Mouse (Mus musculus) heart, embryonic 15.5 days (tissue): Measurements from ENCODE around the gene Depdc1b. TPM values are rescaled to one million over a fixed set of nuclear protein-coding genes. Genes with fewer than 3 reads are reported as not detected.

Experiments
- ATAC-seq: fragments of 200-750 bp; cut with Nextera tagmentation; replicated peaks from 2 replicates; pipeline ENCODE4 v1.8.0; 2017; ENCODE audit warnings: low read depth, moderate TSS enrichment; ENCODE audit not compliant: insufficient number of reproducible peaks, insufficient read depth, low FRiP score
- H3K27ac ChIP-seq: fragments of 300-500 bp; sonication (generic); 2 replicates; pipeline ENCODE4 v1.5.1; 2015; ENCODE audit warnings: mild to moderate bottlenecking, inconsistent platforms
- H3K27me3 ChIP-seq: fragments of 300-500 bp; sonication (generic); 2 replicates; pipeline ENCODE4 v1.6.1; 2015; ENCODE audit warnings: inconsistent platforms
- H3K36me3 ChIP-seq: fragments of 300-500 bp; sonication (generic); 2 replicates; pipeline ENCODE4 v1.6.1; 2015; ENCODE audit warnings: mild to moderate bottlenecking, inconsistent platforms
- H3K4me1 ChIP-seq: fragments of 300-500 bp; sonication (generic); replicated peaks from 2 replicates; pipeline ENCODE4 v1.6.1; 2015; ENCODE audit warnings: inconsistent platforms
- H3K4me2 ChIP-seq: fragments of 300-500 bp; sonication (generic); 2 replicates; pipeline ENCODE4 v1.6.1; 2015; ENCODE audit warnings: inconsistent platforms, mild to moderate bottlenecking, moderate library complexity
- H3K4me3 ChIP-seq: fragments of 300-500 bp; sonication (generic); 2 replicates; pipeline ENCODE4 v1.5.1; 2015; ENCODE audit warnings: mild to moderate bottlenecking, inconsistent platforms
- H3K9ac ChIP-seq: fragments of 300-500 bp; sonication (generic); 2 replicates; pipeline ENCODE4 v1.6.1; 2015; ENCODE audit warnings: mild to moderate bottlenecking, inconsistent platforms
- H3K9me3 ChIP-seq: fragments of 300-500 bp; sonication (generic); replicated peaks from 2 replicates; pipeline ENCODE4 v1.6.1; 2016; ENCODE audit warnings: inconsistent platforms
- WGBS: fragments of 180-500 bp; shearing (Covaris S2); methylation state at CpG from one replicate; pipeline ENCODE4 v1.1.7; 2015; ENCODE audit warnings: mixed read lengths; 5-methylcytosine and 5-hydroxymethylcytosine counted together
- polyA plus RNA-seq: library from polyadenylated mRNA; unstranded; fragments of >200 nt; fragmentation: Nextera tagmentation; extraction: Ambion mirVana; gene quantifications from 2 replicates; pipeline ENCODE4 v1.2.1, GENCODE M21; 2015

The Depdc1b gene
- polyA plus RNA-seq = 3.2 and 6.0 TPM in 2 replicates

GRCm38 (mm10) chr13:108315702-108316486, at the start of gene Depdc1b:
Depdc1b (plus strand) TSS chr13:108316332.
- H3K9ac ChIP-seq = peak within 1 kb of the TSS; percentile 58
- no peaks in the 10 kb centered on the region for H3K36me3 ChIP-seq
- H3K27me3 ChIP-seq = peaks cover 63% of the 10 kb centered on the region
- under 1% methylated on average over 48 of the region's 48 CpGs for WGBS
- ATAC-seq = peak; percentile 96
- H3K4me3 ChIP-seq = peak within 1 kb of the TSS; percentile 61
- peak within 1 kb of the TSS; percentile 94 for H3K4me2 ChIP-seq
- H3K27ac ChIP-seq = peak within 1 kb of the TSS; percentile 73
- H3K4me1 ChIP-seq = peaks cover 14% of the 10 kb centered on the region
- no peaks in the 10 kb centered on the region for H3K9me3 ChIP-seq

- no peaks in the 10 kb centered on the region for H3K36me3 ChIP-seq
- no peak overlapping the region for H3K4me2 ChIP-seq
- H3K4me1 ChIP-seq = no peaks in the 10 kb centered on the region
- no peak for ATAC-seq
- H3K27me3 ChIP-seq = no peaks in the 10 kb centered on the region; the same call in 1 of the 2 replicates
- WGBS = 61% methylated on average over 9 of the region's 9 CpGs
- no peak overlapping the region for H3K9ac ChIP-seq
- H3K4me3 ChIP-seq = no peak overlapping the region
- no peaks in the 10 kb centered on the region for H3K9me3 ChIP-seq
- H3K27ac ChIP-seq = no peak overlapping the region
These were observed 48.1 kb upstream of the Depdc1b start for GRCm38 (mm10) chr13:108267841-108268634.

- no peak overlapping the region for H3K4me3 ChIP-seq
- H3K9me3 ChIP-seq = no peaks in the 10 kb centered on the region
- no peak overlapping the region for H3K4me2 ChIP-seq
- H3K27ac ChIP-seq = no peak overlapping the region
- no peak overlapping the region for H3K9ac ChIP-seq
- ATAC-seq = no peak
- WGBS = 48% methylated on average over 7 of the region's 7 CpGs
- 0 out of 2 replicates have a peak, but pooled peaks cover 3% of the 10 kb centered on the region for H3K4me1 ChIP-seq
- no peaks in the 10 kb centered on the region for H3K36me3 ChIP-seq
- no peaks in the 10 kb centered on the region; the same call in 1 of the 2 replicates for H3K27me3 ChIP-seq
These were observed 44.5 kb upstream of the Depdc1b start for GRCm38 (mm10) chr13:108271458-108272148.

- Histone ChIP-seq H3K36me3 (no peaks in the 10 kb centered on the region), H3K4me3 (no peak overlapping the region), H3K4me1 (0 out of 2 replicates have a peak, but pooled peaks cover 3% of the 10 kb centered on the region), H3K27me3 (no peaks in the 10 kb centered on the region; the same call in 1 of the 2 replicates), H3K9me3 (no peaks in the 10 kb centered on the region), H3K27ac (no peak overlapping the region), H3K9ac (no peak overlapping the region), H3K4me2 (no peak overlapping the region)
- no peak for ATAC-seq
- 61% methylated on average over 8 of the region's 8 CpGs for WGBS
These were observed 43.8 kb upstream of the Depdc1b start for GRCm38 (mm10) chr13:108272332-108272731.

- 52% methylated on average over 15 of the region's 15 CpGs for WGBS
- no peak overlapping the region for H3K4me2 ChIP-seq
- no peak for ATAC-seq
- H3K4me3 ChIP-seq = no peak overlapping the region
- H3K9ac ChIP-seq = no peak overlapping the region
- no peak overlapping the region for H3K27ac ChIP-seq
- H3K4me1 ChIP-seq = 0 out of 2 replicates have a peak, but pooled peaks cover 3% of the 10 kb centered on the region
- no peaks in the 10 kb centered on the region for H3K9me3 ChIP-seq
- no peaks in the 10 kb centered on the region; the same call in 1 of the 2 replicates for H3K27me3 ChIP-seq
- H3K36me3 ChIP-seq = no peaks in the 10 kb centered on the region
These were observed 43.1 kb upstream of the Depdc1b start for GRCm38 (mm10) chr13:108273034-108273433.

- H3K4me2 ChIP-seq = no peak overlapping the region
- 0 out of 2 replicates have a peak, but pooled peaks cover 3% of the 10 kb centered on the region for H3K4me1 ChIP-seq
- H3K4me3 ChIP-seq = no peak overlapping the region
- WGBS = 46% methylated on average over 5 of the region's 5 CpGs
- H3K9ac ChIP-seq = no peak overlapping the region
- no peaks in the 10 kb centered on the region for H3K9me3 ChIP-seq
- ATAC-seq = no peak
- H3K27me3 ChIP-seq = no peaks in the 10 kb centered on the region
- no peaks in the 10 kb centered on the region for H3K36me3 ChIP-seq
- H3K27ac ChIP-seq = no peak overlapping the region
These were observed 42.7 kb upstream of the Depdc1b start for GRCm38 (mm10) chr13:108273456-108273855.

DNA sequence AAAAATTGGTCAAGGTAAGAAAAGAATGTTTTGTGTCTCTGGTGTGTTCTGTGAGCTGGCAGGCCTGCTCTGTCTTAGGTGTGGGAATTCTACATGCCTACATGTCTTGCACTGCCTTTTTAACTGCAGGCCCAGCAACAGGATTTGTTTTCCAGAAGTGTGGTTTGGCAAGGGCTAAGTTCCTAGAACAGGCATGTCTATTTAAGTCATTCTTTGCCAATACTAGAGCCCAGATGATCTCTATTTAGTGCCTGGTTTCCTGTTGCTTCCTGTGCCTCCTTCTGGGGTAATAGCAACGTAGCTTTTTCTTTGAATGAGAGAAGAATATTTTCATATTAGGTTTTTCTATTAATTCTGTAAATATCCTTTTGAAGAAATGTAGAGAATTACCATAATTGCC, 39.6 kb upstream of the Depdc1b start:
- H3K9ac ChIP-seq = no peak overlapping the region
- no peak overlapping the region for H3K4me2 ChIP-seq
- 0 out of 2 replicates have a peak, but pooled peaks cover 5% of the 10 kb centered on the region for H3K4me1 ChIP-seq
- whole genome bisulfite sequencing = 53% methylated on average over 1 of the region's 1 CpGs
- H3K27ac ChIP-seq = no peak overlapping the region
- no peaks in the 10 kb centered on the region for H3K9me3 ChIP-seq
- H3K27me3 ChIP-seq = 0 out of 2 replicates have a peak, but pooled peaks cover 4% of the 10 kb centered on the region
- ATAC-seq = no peak
- no peaks in the 10 kb centered on the region for H3K36me3 ChIP-seq
- H3K4me3 ChIP-seq = no peak overlapping the region

- H3K4me2 ChIP-seq = no peak overlapping the region
- 0 out of 2 replicates have a peak, but pooled peaks cover 8% of the 10 kb centered on the region for H3K27me3 ChIP-seq
- H3K27ac ChIP-seq = no peak overlapping the region
- 0 out of 2 replicates have a peak, but pooled peaks cover 5% of the 10 kb centered on the region for H3K4me1 ChIP-seq
- H3K9me3 ChIP-seq = no peaks in the 10 kb centered on the region
- no peak overlapping the region for H3K9ac ChIP-seq
- no peaks in the 10 kb centered on the region for H3K36me3 ChIP-seq
- WGBS = 86% methylated on average over 7 of the region's 7 CpGs
- no peak overlapping the region for H3K4me3 ChIP-seq
- ATAC-seq = no peak
These were observed 38.8 kb upstream of the Depdc1b start for GRCm38 (mm10) chr13:108277320-108277719.

- Histone ChIP-seq H3K36me3 (no peaks in the 10 kb centered on the region), H3K27ac (no peak overlapping the region), H3K4me3 (no peak overlapping the region), H3K9me3 (no peaks in the 10 kb centered on the region), H3K9ac (no peak overlapping the region), H3K27me3 (0 out of 2 replicates have a peak, but pooled peaks cover 8% of the 10 kb centered on the region), H3K4me1 (0 out of 2 replicates have a peak, but pooled peaks cover 3% of the 10 kb centered on the region), H3K4me2 (no peak overlapping the region)
- WGBS = 51% methylated on average over 6 of the region's 6 CpGs
- ATAC-seq = no peak
These were observed 37.5 kb upstream of the Depdc1b start for GRCm38 (mm10) chr13:108278592-108278991.

GRCm38 (mm10) chr13:108284312-108284711, 31.8 kb upstream of the Depdc1b start:
- 82% methylated on average over 2 of the region's 2 CpGs for WGBS
- Histone ChIP-seq H3K9me3 (no peaks in the 10 kb centered on the region), H3K9ac (no peak overlapping the region), H3K4me2 (no peak overlapping the region), H3K4me3 (no peak overlapping the region), H3K4me1 (no peaks in the 10 kb centered on the region), H3K36me3 (no peaks in the 10 kb centered on the region), H3K27ac (no peak overlapping the region), H3K27me3 (0 out of 2 replicates have a peak, but pooled peaks cover 8% of the 10 kb centered on the region)
- ATAC-seq = no peak

- WGBS = 46% methylated on average over 3 of the region's 3 CpGs
- Histone ChIP-seq H3K4me1 (no peaks in the 10 kb centered on the region), H3K4me3 (no peak overlapping the region), H3K4me2 (no peak overlapping the region), H3K9ac (no peak overlapping the region), H3K9me3 (no peaks in the 10 kb centered on the region), H3K27me3 (peaks cover 12% of the 10 kb centered on the region), H3K27ac (no peak overlapping the region), H3K36me3 (no peaks in the 10 kb centered on the region)
- ATAC-seq = no peak
These were observed 28.2 kb upstream of the Depdc1b start for GRCm38 (mm10) chr13:108287953-108288352.
